Mouse (Mus musculus) heart, adult 2 months (tissue): ENCODE data around the gene Rnf212b.

ENCODE experiments used
- CTCF ChIP-seq: fragments of 200-600 bp; IDR thresholded peaks from 2 replicates; pipeline ENCODE4 v1.8.1; 2022; ENCODE audit warnings: antibody characterized with exemption, mild to moderate bottlenecking, moderate library complexity
- POLR2A ChIP-seq: fragments of 200-500 bp; IDR thresholded peaks from 2 replicates; pipeline ENCODE4 v1.6.1; 2011; ENCODE audit warnings: mild to moderate bottlenecking, low read depth, low read length, control low read depth; ENCODE audit not compliant: insufficient read depth

DNA sequence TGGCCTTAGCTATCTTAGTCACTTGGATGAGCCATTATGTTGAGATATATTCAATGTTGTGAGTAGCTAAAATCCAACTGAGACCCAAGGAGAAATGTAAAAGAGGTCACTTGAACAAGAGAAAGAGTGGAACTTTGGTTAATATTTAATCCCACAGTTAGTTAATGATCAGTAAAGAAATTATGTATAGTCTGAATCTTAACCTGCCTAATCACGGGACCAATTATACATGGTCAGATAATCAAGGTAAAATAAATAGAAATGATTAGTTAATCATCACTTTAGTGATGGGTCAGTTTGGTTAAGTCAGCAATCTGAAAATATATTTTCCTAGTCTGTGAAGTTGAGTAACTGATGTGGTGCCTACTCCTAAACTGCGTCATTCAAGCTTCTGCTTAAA, 8.4 kb downstream of the Rnf212b start:
- no peak for TF ChIP-seq CTCF
- no peak for TF ChIP-seq POLR2A
